Mouse (Mus musculus): ENCODE data around the gene Swap70. TPM values are rescaled to one million over a fixed set of nuclear protein-coding genes. Genes with fewer than 3 reads are reported as not detected.

Swap70 gene
- total and polyA plus RNA-seq, 3 experiments = 18.3 to 23.3 TPM; not detected in 1

DNA sequence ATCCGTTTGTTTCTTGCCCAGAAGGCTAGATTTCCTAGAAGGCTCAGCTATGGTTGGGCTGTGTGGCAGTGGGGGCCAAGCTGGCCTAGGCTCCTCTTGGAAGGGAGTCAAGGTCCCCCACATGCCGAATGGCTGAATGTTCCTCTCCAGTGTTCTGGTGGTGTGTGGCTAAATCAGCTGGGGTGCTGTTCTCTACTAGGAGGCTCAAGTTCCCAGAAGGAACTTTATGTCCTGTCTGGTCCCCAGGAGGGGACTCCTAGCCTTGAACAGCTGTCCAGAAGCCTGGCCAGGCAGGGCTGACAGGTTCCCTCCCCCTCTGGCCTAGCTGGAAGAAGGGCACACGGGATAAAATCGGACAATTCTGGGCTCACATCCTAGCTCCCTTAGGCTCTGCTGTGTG, 76.1 kb downstream of the Swap70 start:
- no peaks in the 10 kb centered on the region for H3K4me1 ChIP-seq (ENCODE audit: control insufficient read depth in 1 of 2, insufficient read depth in 2 of 2, low read length in 2 of 2)
- no peaks in the 10 kb centered on the region for H3K36me3 ChIP-seq (ENCODE audit: control insufficient read depth in 1 of 2, insufficient read depth in 2 of 2, low read length in 2 of 2)
- no peak overlapping the region for H3K27ac ChIP-seq (ENCODE audit: control insufficient read depth, low read depth, low read length)
- H3K27me3 ChIP-seq (ENCODE audit: control insufficient read depth in 1 of 2, insufficient read depth in 2 of 2, low read length in 2 of 2) = no peaks in the 10 kb centered on the region
- no peak overlapping the region for H3K9ac ChIP-seq (ENCODE audit: control insufficient read depth, low read depth, low read length, poor library complexity, severe bottlenecking)
- TF ChIP-seq CHD2 (IDR thresholded peaks at IDR 0.05; ENCODE audit: low read length) (no peak), UBTF (IDR thresholded peaks at IDR 0.05; ENCODE audit: borderline replicate concordance, insufficient read depth, low read depth, low read length) (no peak), CTCF (IDR thresholded peaks at IDR 0.05 in 2 of 3, conservative IDR thresholded peaks at IDR 0.05 in 1 of 3; ENCODE audit: control insufficient read depth in 1 of 3, insufficient read depth in 1 of 3, low read depth in 2 of 3, low read length in 3 of 3, poor library complexity in 1 of 3, severe bottlenecking in 1 of 3) (no peak), MAZ (IDR thresholded peaks at IDR 0.05; ENCODE audit: low read depth, low read length) (no peak), BHLHE40 (IDR thresholded peaks at IDR 0.05; ENCODE audit: borderline replicate concordance, low read depth, low read length) (no peak), TAL1 (IDR thresholded peaks at IDR 0.05; ENCODE audit: low read length) (no peak), POLR2A (IDR thresholded peaks at IDR 0.05; ENCODE audit: control insufficient read depth in 1 of 2, insufficient read depth in 1 of 2, low read depth in 1 of 2, low read length in 2 of 2, poor library complexity in 1 of 2) (no peak), NRF1 (IDR thresholded peaks at IDR 0.05; ENCODE audit: insufficient read depth, low read depth, low read length, poor library complexity, severe bottlenecking) (no peak), RAD21 (IDR thresholded peaks at IDR 0.05; ENCODE audit: low read depth, low read length) (no peak), USF2 (IDR thresholded peaks at IDR 0.05; ENCODE audit: borderline replicate concordance in 1 of 2, insufficient read depth in 1 of 2, low read depth in 1 of 2, low read length in 2 of 2) (no peak), MAFK (IDR thresholded peaks at IDR 0.05; ENCODE audit: borderline replicate concordance, low read depth, low read length) (no peak), TBP (IDR thresholded peaks at IDR 0.05; ENCODE audit: low read depth, low read length) (no peak), GATA1 (IDR thresholded peaks at IDR 0.05; ENCODE audit: low read depth, low read length) (no peak), USF1 (IDR thresholded peaks at IDR 0.05; ENCODE audit: low read depth, low read length) (no peak), SMC3 (IDR thresholded peaks at IDR 0.05; ENCODE audit: low read depth, low read length) (no peak), MYC (IDR thresholded peaks at IDR 0.05; ENCODE audit: low read depth, low read length) (no peak), EP300 (IDR thresholded peaks at IDR 0.05; ENCODE audit: low read depth in 1 of 2, low read length in 2 of 2) (no peak), ZC3H11A (IDR thresholded peaks at IDR 0.05; ENCODE audit: low read depth, low read length) (no peak), ZKSCAN1 (IDR thresholded peaks at IDR 0.05; ENCODE audit: low read depth, low read length) (no peak), MYB (IDR thresholded peaks at IDR 0.05; ENCODE audit: low read depth, low read length) (no peak)
- no peak overlapping the region for H3K4me3 ChIP-seq (ENCODE audit: control insufficient read depth in 1 of 2, insufficient read depth in 1 of 2, low read depth in 2 of 2, low read length in 2 of 2)
- no peaks in the 10 kb centered on the region for H3K79me2 ChIP-seq (ENCODE audit: control insufficient read depth, insufficient read depth, low read length, poor library complexity)
- no peak for DNase-seq (ENCODE audit: low read depth, low spot score)
- H3K9me3 ChIP-seq (replicated peaks; ENCODE audit: insufficient read depth, low read length) = no peaks in the 10 kb centered on the region

DNA sequence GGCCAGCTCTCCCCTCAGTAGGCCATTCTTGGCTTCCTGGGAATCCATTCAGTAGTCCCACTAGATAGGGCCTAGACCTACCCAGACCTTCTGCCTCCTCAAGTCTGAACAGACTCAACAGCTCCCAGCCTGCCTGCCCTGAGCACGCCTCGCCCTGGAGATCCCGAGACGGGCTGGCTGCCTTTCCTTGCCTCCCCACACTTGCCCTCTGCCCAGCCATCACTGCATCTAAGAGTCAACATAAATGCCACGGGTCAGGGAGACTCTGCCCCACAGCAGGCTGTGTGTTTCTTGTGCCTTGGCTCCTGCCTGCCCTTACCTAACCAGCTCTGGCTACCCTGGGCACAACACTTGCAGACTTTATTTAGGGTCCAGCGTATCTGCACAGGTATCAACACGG, 76.6 kb downstream of the Swap70 start:
- Histone ChIP-seq H3K27ac (ENCODE audit: control insufficient read depth, low read depth, low read length) (no peak overlapping the region), H3K79me2 (ENCODE audit: control insufficient read depth, insufficient read depth, low read length, poor library complexity) (no peaks in the 10 kb centered on the region), H3K4me3 (ENCODE audit: control insufficient read depth in 1 of 2, insufficient read depth in 1 of 2, low read depth in 2 of 2, low read length in 2 of 2) (no peak overlapping the region), H3K4me1 (ENCODE audit: control insufficient read depth in 1 of 2, insufficient read depth in 2 of 2, low read length in 2 of 2) (no peaks in the 10 kb centered on the region), H3K9me3 (replicated peaks; ENCODE audit: insufficient read depth, low read length) (no peaks in the 10 kb centered on the region), H3K36me3 (ENCODE audit: control insufficient read depth in 1 of 2, insufficient read depth in 2 of 2, low read length in 2 of 2) (no peaks in the 10 kb centered on the region), H3K27me3 (ENCODE audit: control insufficient read depth in 1 of 2, insufficient read depth in 2 of 2, low read length in 2 of 2) (no peaks in the 10 kb centered on the region), H3K9ac (ENCODE audit: control insufficient read depth, low read depth, low read length, poor library complexity, severe bottlenecking) (no peak overlapping the region)
- TF ChIP-seq POLR2AphosphoS5 (IDR thresholded peaks at IDR 0.05; ENCODE audit: borderline replicate concordance, low read depth, low read length) = no peak
- no peak for TF ChIP-seq RAD21 (IDR thresholded peaks at IDR 0.05; ENCODE audit: low read depth, low read length)
- TF ChIP-seq GABPA (IDR thresholded peaks at IDR 0.05; ENCODE audit: low read depth, low read length) = no peak
- TF ChIP-seq CTCF (IDR thresholded peaks at IDR 0.05 in 2 of 3, conservative IDR thresholded peaks at IDR 0.05 in 1 of 3; ENCODE audit: control insufficient read depth in 1 of 3, insufficient read depth in 1 of 3, low read depth in 2 of 3, low read length in 3 of 3, poor library complexity in 1 of 3, severe bottlenecking in 1 of 3) = no peak
- no peak for TF ChIP-seq SIN3A (IDR thresholded peaks at IDR 0.05; ENCODE audit: low read length)
- no peak for TF ChIP-seq ZC3H11A (IDR thresholded peaks at IDR 0.05; ENCODE audit: low read depth, low read length)
- no peak for TF ChIP-seq NELFE (IDR thresholded peaks at IDR 0.05; ENCODE audit: low read depth, low read length)
- no peak for TF ChIP-seq ELF1 (IDR thresholded peaks at IDR 0.05; ENCODE audit: low read depth, low read length)
- no peak for TF ChIP-seq MYC (IDR thresholded peaks at IDR 0.05; ENCODE audit: low read depth, low read length)
- TF ChIP-seq GATA1 (IDR thresholded peaks at IDR 0.05; ENCODE audit: low read depth, low read length) = no peak
- no peak for TF ChIP-seq MXI1 (IDR thresholded peaks at IDR 0.05; ENCODE audit: low read depth, low read length)
- TF ChIP-seq MEF2A (IDR thresholded peaks at IDR 0.05; ENCODE audit: extremely low read depth, insufficient replicate concordance, low read depth, low read length, poor library complexity, severe bottlenecking) = no peak
- no peak for TF ChIP-seq KAT2A (conservative IDR thresholded peaks at IDR 0.05; ENCODE audit: low read depth, low read length)
- TF ChIP-seq NRF1 (IDR thresholded peaks at IDR 0.05; ENCODE audit: insufficient read depth, low read depth, low read length, poor library complexity, severe bottlenecking) = no peak
- no peak for TF ChIP-seq MAX (IDR thresholded peaks at IDR 0.05; ENCODE audit: low read length)
- no peak for TF ChIP-seq POLR2A (IDR thresholded peaks at IDR 0.05; ENCODE audit: control insufficient read depth in 1 of 2, insufficient read depth in 1 of 2, low read depth in 1 of 2, low read length in 2 of 2, poor library complexity in 1 of 2)
- DNase-seq (ENCODE audit: low read depth, low spot score) = no peak
